Mouse (Mus musculus) ovary, postnatal 10 days (tissue): ENCODE measurements around the gene Elovl2.
"Not testable (repeated sequence)": the region's sequence is repeated elsewhere in the genome, so short reads cannot be mapped to it uniquely, and the experiment has no call there.

Source experiments
- DNase-seq: peaks from one replicate; pipeline ENCODE4 v3.0.0; 2022; ENCODE audit warnings: low spot score

The Elovl2 gene

DNA sequence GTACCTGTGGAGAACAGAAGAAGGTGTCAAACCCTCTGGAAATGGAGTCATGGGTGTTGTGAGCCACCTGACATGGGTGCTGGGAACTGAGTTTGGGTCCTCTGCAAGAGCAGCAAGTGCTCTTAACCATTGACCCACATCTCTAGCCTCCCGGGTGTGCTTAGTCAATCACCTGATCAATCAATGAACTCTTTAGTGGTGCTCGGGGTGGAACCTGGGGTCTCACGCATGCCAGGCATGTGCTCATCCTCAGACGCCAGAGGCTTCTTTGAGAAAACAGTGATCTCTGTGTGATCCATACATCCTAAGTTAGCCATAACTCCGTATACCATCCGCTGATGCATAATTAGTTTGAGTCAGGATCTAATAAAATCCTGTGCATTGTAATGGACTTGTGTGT, 15.0 kb upstream of the Elovl2 start:
- DNase-seq = no peak

GRCm38 (mm10) chr13:41233241-41233640, 13.0 kb upstream of the Elovl2 start:
- DNase-seq = no peak

- DNase-seq = no peak
These were observed 12.0 kb upstream of the Elovl2 start for GRCm38 (mm10) chr13:41232209-41232608.

DNA sequence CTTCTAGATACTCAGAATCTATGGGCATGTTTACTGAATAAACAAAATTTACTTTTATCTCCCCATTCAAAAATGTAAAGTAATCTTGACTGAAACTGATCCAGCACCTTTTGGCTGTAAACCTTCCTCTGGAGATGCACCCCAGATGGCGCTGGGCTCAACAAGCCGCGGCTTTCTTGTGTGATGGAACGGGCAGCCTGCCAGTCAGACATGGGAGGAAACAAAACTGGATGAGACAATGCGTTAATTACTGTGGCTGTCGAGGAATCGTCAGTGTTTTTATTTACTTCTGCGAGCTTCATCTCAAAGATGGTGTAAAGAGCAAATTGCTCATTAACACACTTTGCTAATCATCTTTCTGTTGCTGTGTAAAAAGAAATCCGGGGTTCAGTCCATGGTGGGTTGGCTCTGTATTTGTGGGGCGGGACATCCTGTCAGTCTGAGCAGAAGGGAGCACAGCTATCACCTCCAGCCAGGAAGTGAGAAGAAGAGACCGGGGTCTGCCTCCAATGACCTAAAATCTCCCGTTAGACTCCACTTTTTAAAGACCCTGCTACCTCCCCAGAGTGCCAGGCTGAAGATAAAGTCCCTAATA, 11.3 kb upstream of the Elovl2 start:
- DNase-seq = no peak

GRCm38 (mm10) chr13:41230256-41230655, 10.1 kb upstream of the Elovl2 start:
- DNase-seq = no peak

GRCm38 (mm10) chr13:41228060-41228459, 7.9 kb upstream of the Elovl2 start:
- no peak for DNase-seq

DNA sequence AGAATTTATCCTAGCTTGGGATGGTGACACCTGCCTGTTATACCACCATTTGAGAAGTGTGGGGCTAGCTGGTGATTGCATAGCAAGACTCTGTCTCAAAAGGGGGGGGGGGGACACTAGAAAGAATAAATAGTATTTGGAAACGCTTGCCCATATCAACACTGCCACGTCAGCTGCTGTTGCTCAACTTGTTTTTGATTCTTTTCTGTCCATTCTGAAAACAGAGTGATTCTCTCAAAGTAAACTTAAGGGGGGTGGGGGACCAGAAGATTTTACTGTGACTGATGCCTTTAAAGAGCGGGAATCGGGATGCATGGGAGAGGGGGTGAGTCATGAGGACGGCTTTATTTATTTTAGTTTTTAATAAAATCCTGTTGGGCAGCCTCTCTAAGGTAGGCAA, 6.3 kb upstream of the Elovl2 start:
- no peak for DNase-seq

- peak; percentile 16 for DNase-seq
These were observed 410 bp downstream of the Elovl2 start for GRCm38 (mm10) chr13:41219687-41220303.

DNA sequence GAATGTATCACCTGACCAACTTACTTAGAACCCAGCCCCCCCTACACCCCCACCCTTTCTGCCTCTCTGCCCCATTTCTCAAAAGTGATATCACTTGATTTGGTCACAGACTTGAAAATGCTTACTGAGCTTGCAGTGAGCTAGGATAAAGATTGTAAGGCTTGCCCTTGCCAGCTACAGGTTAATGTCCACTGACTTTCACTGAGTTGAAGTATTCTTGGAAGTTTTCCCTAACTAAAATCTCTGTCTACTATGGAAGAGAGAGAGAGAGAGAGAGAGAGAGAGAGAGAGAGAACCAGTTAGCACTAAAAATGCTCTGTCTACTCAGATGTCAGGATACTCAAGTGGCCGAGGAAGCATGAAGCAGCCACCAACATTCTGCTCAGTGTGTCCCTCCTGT, 1.1 kb downstream of the Elovl2 start:
- DNase-seq = no peak

GRCm38 (mm10) chr13:41216236-41216635, 4.0 kb downstream of the Elovl2 start:
- DNase-seq = no peak

GRCm38 (mm10) chr13:41215669-41216068, 4.5 kb downstream of the Elovl2 start:
- DNase-seq = no peak

DNA sequence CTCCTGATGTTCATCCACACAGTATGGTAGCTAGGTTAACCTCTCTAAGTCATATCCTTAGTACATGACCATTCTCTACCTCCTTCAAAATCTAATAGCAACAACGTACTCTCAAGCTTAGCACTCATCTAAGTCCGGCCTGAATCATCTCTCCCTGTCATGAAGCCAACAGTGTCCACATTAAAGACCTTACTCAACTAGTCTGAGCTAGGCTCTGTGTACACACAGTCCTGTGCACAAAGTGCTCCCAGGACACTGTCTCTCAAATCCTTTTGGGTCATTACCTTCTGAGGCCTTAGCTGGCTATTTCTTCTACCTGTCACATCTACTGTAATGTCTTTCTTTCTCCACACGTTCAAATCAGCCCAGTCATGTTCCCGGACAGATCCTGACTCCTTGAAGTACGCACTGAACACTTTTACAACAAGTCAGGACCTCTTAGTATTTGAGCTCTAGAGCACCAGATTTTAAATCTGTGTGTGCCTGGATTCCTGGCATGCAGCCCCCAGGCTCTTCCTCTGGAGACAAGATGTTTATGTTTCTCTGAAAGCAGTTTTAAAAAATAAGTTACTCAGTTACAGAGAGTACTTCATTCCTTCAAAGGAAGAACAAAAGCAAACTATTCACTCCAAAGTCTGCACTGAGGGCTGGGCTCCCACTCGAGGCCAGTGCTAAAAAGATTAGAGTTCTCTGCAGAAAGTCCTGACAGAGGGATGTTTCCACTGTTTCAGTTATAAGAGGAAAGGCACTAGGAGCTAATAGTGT, 7.5 kb downstream of the Elovl2 start:
- DNase-seq = no peak

GRCm38 (mm10) chr13:41211276-41211675, 8.9 kb downstream of the Elovl2 start:
- DNase-seq = no peak

- no peak for DNase-seq
These were observed 14.0 kb downstream of the Elovl2 start for GRCm38 (mm10) chr13:41206241-41206640.

DNA sequence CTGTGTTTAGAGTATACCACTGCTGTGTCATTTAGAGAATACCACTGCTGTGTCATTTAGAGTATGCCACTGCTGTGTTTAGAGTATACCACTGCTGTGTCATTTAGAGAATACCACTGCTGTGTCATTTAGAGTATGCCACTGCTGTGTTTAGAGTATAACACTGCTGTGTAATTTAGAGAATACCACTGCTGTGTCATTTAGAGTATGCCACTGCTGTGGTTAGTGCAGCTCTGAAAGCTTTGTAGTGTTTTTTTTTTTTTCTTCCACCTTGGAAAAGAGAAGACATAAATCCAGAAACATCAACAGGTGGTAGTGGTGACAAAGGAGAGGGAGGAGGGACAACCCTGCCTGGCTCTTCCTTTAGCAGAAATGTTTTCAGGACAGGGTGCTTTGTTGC, 14.6 kb downstream of the Elovl2 start:
- not testable (repeated sequence) for DNase-seq

DNA sequence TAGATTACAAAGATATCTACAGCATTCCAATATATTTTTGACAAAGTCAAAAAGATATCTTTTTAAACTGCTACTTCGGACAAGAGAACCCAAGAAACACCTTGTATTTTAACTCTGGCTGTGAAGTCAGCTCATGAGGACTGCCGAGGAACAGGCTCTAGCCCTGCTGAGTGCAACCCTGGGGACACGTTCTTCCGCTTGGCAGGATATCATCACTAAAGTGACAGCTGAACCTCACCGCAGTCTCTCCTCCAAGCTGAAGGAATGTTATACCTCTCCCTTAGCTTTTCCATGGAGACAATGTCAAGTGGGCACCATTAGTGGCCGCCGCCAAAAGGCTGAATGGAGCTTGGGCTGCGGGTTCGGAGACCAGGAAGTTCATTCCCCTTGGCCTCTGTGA, 16.5 kb downstream of the Elovl2 start:
- no peak for DNase-seq

- no peak for DNase-seq
These were observed 16.9 kb downstream of the Elovl2 start for GRCm38 (mm10) chr13:41203289-41203688.

GRCm38 (mm10) chr13:41200861-41201260, 19.3 kb downstream of the Elovl2 start:
- DNase-seq = no peak

DNA sequence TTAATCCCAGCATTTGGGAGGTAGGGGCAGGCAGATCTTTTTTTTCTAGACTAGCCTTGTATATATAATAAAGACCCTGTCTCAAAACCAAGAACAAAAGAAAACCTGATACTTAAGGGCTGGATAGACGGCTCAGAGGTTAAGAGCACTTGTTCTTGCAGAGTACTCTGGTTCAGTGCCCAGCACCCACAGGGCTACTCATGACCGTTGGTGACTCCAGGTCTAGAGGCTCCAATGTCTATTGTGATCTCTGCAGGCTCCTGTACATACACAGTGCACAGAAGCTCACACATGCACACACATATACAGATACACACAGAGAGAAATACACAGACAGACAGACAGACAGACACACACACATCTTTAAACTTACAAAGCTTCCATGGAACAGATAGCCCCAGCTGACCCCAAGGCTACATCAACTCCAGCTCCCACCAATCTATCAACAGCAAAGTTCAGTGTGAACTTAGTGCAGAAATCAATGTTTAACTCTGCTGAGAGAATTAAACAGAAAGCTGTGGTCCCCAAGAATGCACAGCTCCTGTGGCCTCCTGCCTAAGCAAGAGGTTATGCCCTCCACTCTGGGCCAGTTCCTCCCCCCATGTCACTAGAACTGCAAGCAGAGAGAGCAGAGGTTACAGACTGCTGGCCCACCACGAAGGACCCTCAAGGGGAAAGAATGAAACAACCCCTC, 24.4 kb downstream of the Elovl2 start:
- DNase-seq = no peak

GRCm38 (mm10) chr13:41187886-41188285, 32.3 kb downstream of the Elovl2 start:
- no peak for DNase-seq

- no peak for DNase-seq
These were observed 61.8 kb downstream of the Elovl2 start for GRCm38 (mm10) chr13:41158426-41158825.

DNA sequence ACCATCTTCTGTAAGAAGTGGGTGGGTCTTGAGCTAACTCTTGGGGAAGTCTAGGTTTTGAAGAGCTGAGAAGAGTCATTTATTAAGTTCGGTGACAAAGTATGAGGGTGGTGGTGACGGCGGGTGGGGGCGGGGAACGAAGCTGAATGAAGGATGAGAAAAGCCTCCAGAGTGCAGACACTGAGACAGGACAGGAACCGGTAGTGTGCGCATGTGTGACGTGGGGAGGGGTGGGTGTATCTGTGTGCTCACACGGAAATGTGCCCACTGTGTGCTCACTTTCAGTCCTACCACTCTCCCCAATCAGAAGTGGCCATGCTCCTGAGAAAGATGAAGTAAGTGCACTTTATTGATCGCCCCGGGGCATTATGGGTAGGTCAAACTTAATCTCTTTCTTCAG, 67.1 kb downstream of the Elovl2 start:
- no peak for DNase-seq

GRCm38 (mm10) chr13:41146271-41146670, 73.9 kb downstream of the Elovl2 start:
- peak; percentile 5 for DNase-seq
